Mouse (Mus musculus): Measurements from ENCODE around the gene Prim2. TPM values are rescaled to one million over a fixed set of nuclear protein-coding genes. Genes with fewer than 3 reads are reported as not detected.
"Not testable (repeated sequence)": the region's sequence is repeated elsewhere in the genome, so short reads cannot be mapped to it uniquely, and the experiment has no call there.

The Prim2 gene
- polyA plus RNA-seq, 1 experiment from 2014 or later, result 42.6 TPM

- WGBS, result 86% methylated on average over 2 of the region's 2 CpGs
- peaks cover 21% of the 10 kb centered on the region for H3K36me3 ChIP-seq
- H3K4me2 ChIP-seq (replicated peaks), result no peak overlapping the region
- H3K4me1 ChIP-seq, result no peaks in the 10 kb centered on the region
- ATAC-seq (ENCODE audit: insufficient number of reproducible peaks, insufficient read depth, low FRiP score, low TSS enrichment), result no peak
- no peak overlapping the region for H3K4me3 ChIP-seq
- no peak overlapping the region for H3K9ac ChIP-seq
- no peak overlapping the region for H3K27ac ChIP-seq
- no peaks in the 10 kb centered on the region for H3K9me3 ChIP-seq
- no peaks in the 10 kb centered on the region for H3K27me3 ChIP-seq
Observed at GRCm38 (mm10) chr1:33627070-33627469, 42.5 kb downstream of the Prim2 start.

- WGBS, result 89% methylated on average over 6 of the region's 6 CpGs
Observed at GRCm38 (mm10) chr1:33624900-33625299, 44.7 kb downstream of the Prim2 start.

GRCm38 (mm10) chr1:33624441-33624840 is 45.2 kb downstream of the Prim2 start:
- H3K4me2 ChIP-seq (replicated peaks), result no peak overlapping the region
- H3K4me1 ChIP-seq, result no peaks in the 10 kb centered on the region
- no peak overlapping the region for H3K9ac ChIP-seq
- peaks cover 15% of the 10 kb centered on the region for H3K36me3 ChIP-seq
- H3K4me3 ChIP-seq, result no peak overlapping the region
- WGBS, result 92% methylated on average over 4 of the region's 4 CpGs
- H3K27me3 ChIP-seq, result no peaks in the 10 kb centered on the region
- no peak overlapping the region for H3K27ac ChIP-seq
- ATAC-seq (ENCODE audit: insufficient number of reproducible peaks, insufficient read depth, low FRiP score, low TSS enrichment), result no peak
- no peaks in the 10 kb centered on the region for H3K9me3 ChIP-seq

More at GRCm38 (mm10) chr1:33624900-33625299, 44.7 kb downstream of the Prim2 start:
- H3K36me3 ChIP-seq, result peaks cover 20% of the 10 kb centered on the region
- H3K9me3 ChIP-seq, result no peaks in the 10 kb centered on the region
- H3K9ac ChIP-seq, result no peak overlapping the region
- no peak for ATAC-seq (ENCODE audit: insufficient number of reproducible peaks, insufficient read depth, low FRiP score, low TSS enrichment)
- no peaks in the 10 kb centered on the region for H3K27me3 ChIP-seq
- no peak overlapping the region for H3K4me3 ChIP-seq
- H3K27ac ChIP-seq, result no peak overlapping the region
- H3K4me1 ChIP-seq, result no peaks in the 10 kb centered on the region
- H3K4me2 ChIP-seq (replicated peaks), result no peak overlapping the region

GRCm38 (mm10) chr1:33621791-33622190 is 47.8 kb downstream of the Prim2 start:
- no peak overlapping the region for H3K4me3 ChIP-seq
- no peak overlapping the region for H3K9ac ChIP-seq
- 89% methylated on average over 10 of the region's 10 CpGs for WGBS
- H3K27me3 ChIP-seq, result no peaks in the 10 kb centered on the region
- no peak for ATAC-seq (ENCODE audit: insufficient number of reproducible peaks, insufficient read depth, low FRiP score, low TSS enrichment)
- H3K27ac ChIP-seq, result no peak overlapping the region
- no peaks in the 10 kb centered on the region for H3K4me1 ChIP-seq
- H3K9me3 ChIP-seq, result no peaks in the 10 kb centered on the region
- H3K4me2 ChIP-seq (replicated peaks), result no peak overlapping the region
- peaks cover 8% of the 10 kb centered on the region for H3K36me3 ChIP-seq

GRCm38 (mm10) chr1:33620091-33620788 is 49.4 kb downstream of the Prim2 start:
- no peak for ATAC-seq (ENCODE audit: insufficient number of reproducible peaks, insufficient read depth, low FRiP score, low TSS enrichment)
- H3K4me2 ChIP-seq (replicated peaks), result no peak overlapping the region
- H3K27ac ChIP-seq, result no peak overlapping the region
- no peaks in the 10 kb centered on the region for H3K27me3 ChIP-seq
- 87% methylated on average over 9 of the region's 9 CpGs for WGBS
- peaks cover 8% of the 10 kb centered on the region for H3K36me3 ChIP-seq
- no peak overlapping the region for H3K4me3 ChIP-seq
- no peaks in the 10 kb centered on the region for H3K4me1 ChIP-seq
- H3K9me3 ChIP-seq, result no peaks in the 10 kb centered on the region
- no peak overlapping the region for H3K9ac ChIP-seq

GRCm38 (mm10) chr1:33616642-33617041 is 53.0 kb downstream of the Prim2 start:
- not testable (repeated sequence) for H3K9ac ChIP-seq; H3K36me3 ChIP-seq; H3K27me3 ChIP-seq; H3K4me2 ChIP-seq (replicated peaks); H3K27ac ChIP-seq; H3K9me3 ChIP-seq; ATAC-seq (ENCODE audit: insufficient number of reproducible peaks, insufficient read depth, low FRiP score, low TSS enrichment); H3K4me1 ChIP-seq; H3K4me3 ChIP-seq
- WGBS, result 88% methylated on average over 6 of the region's 6 CpGs

GRCm38 (mm10) chr1:33612100-33612499 is 57.5 kb downstream of the Prim2 start:
- no peaks in the 10 kb centered on the region for H3K27me3 ChIP-seq
- H3K9me3 ChIP-seq, result no peaks in the 10 kb centered on the region
- no peaks in the 10 kb centered on the region for H3K4me1 ChIP-seq
- H3K27ac ChIP-seq, result no peak overlapping the region
- WGBS, result 79% methylated on average over 1 of the region's 1 CpGs
- H3K4me3 ChIP-seq, result no peak overlapping the region
- H3K36me3 ChIP-seq, result no peaks in the 10 kb centered on the region
- H3K4me2 ChIP-seq (replicated peaks), result no peak overlapping the region
- H3K9ac ChIP-seq, result no peak overlapping the region
- ATAC-seq (ENCODE audit: insufficient number of reproducible peaks, insufficient read depth, low FRiP score, low TSS enrichment), result no peak

- no peak for ATAC-seq (ENCODE audit: insufficient number of reproducible peaks, insufficient read depth, low FRiP score, low TSS enrichment)
- 74% methylated on average over 14 of the region's 14 CpGs for WGBS
Observed at GRCm38 (mm10) chr1:33610026-33610721, 59.4 kb downstream of the Prim2 start.

GRCm38 (mm10) chr1:33608133-33608532 is 61.5 kb downstream of the Prim2 start:
- WGBS, result 77% methylated on average over 2 of the region's 2 CpGs
- Histone ChIP-seq H3K4me3 (no peak overlapping the region), H3K27me3 (no peaks in the 10 kb centered on the region), H3K9ac (no peak overlapping the region), H3K4me2 (replicated peaks) (no peak overlapping the region), H3K9me3 (no peaks in the 10 kb centered on the region), H3K4me1 (no peaks in the 10 kb centered on the region), H3K27ac (no peak overlapping the region), H3K36me3 (no peaks in the 10 kb centered on the region)
- ATAC-seq (ENCODE audit: insufficient number of reproducible peaks, insufficient read depth, low FRiP score, low TSS enrichment), result no peak

More at GRCm38 (mm10) chr1:33610026-33610721, 59.4 kb downstream of the Prim2 start:
- Histone ChIP-seq H3K4me1 (no peaks in the 10 kb centered on the region), H3K27me3 (no peaks in the 10 kb centered on the region), H3K9me3 (no peaks in the 10 kb centered on the region), H3K4me2 (replicated peaks) (no peak overlapping the region), H3K36me3 (no peaks in the 10 kb centered on the region), H3K4me3 (no peak overlapping the region), H3K9ac (no peak overlapping the region), H3K27ac (no peak overlapping the region)

- H3K9me3 ChIP-seq, result no peaks in the 10 kb centered on the region
- H3K4me3 ChIP-seq, result no peak overlapping the region
- no peak overlapping the region for H3K4me2 ChIP-seq (replicated peaks)
- 84% methylated on average over 5 of the region's 5 CpGs for WGBS
- no peak overlapping the region for H3K27ac ChIP-seq
- no peaks in the 10 kb centered on the region for H3K36me3 ChIP-seq
- ATAC-seq (ENCODE audit: insufficient number of reproducible peaks, insufficient read depth, low FRiP score, low TSS enrichment), result no peak
- H3K4me1 ChIP-seq, result no peaks in the 10 kb centered on the region
- no peak overlapping the region for H3K9ac ChIP-seq
- no peaks in the 10 kb centered on the region for H3K27me3 ChIP-seq
Observed at GRCm38 (mm10) chr1:33604087-33604699, 65.4 kb downstream of the Prim2 start.

GRCm38 (mm10) chr1:33599698-33600097 is 69.9 kb downstream of the Prim2 start:
- ATAC-seq (ENCODE audit: insufficient number of reproducible peaks, insufficient read depth, low FRiP score, low TSS enrichment), result no peak
- Histone ChIP-seq H3K9me3 (peaks cover 6% of the 10 kb centered on the region; the same call in 1 of the 2 replicates), H3K9ac (no peak overlapping the region), H3K27me3 (no peaks in the 10 kb centered on the region), H3K36me3 (no peaks in the 10 kb centered on the region), H3K4me1 (peaks cover 5% of the 10 kb centered on the region; the same call in 1 of the 2 replicates), H3K4me2 (replicated peaks) (no peak overlapping the region), H3K27ac (no peak overlapping the region), H3K4me3 (no peak overlapping the region)
- 87% methylated on average over 3 of the region's 3 CpGs for WGBS

Measured in embryonic facial prominence, embryonic 12.5 days (tissue).